Mouse (Mus musculus) 416B (cell line): ENCODE measurements around the gene Cfap161.

Experiments
- DNase-seq: peaks from one replicate; pipeline ENCODE4 v3.0.0; 2011; ENCODE audit warnings: low read depth

The Cfap161 gene

GRCm38 (mm10) chr7:83802007-83802406 lies 7.3 kb upstream of the Cfap161 start:
- DNase-seq = no peak

- no peak for DNase-seq
Measured at GRCm38 (mm10) chr7:83801483-83801875, 6.8 kb upstream of the Cfap161 start.

GRCm38 (mm10) chr7:83800561-83801482 lies 6.1 kb upstream of the Cfap161 start:
- no peak for DNase-seq

- no peak for DNase-seq
Measured at GRCm38 (mm10) chr7:83800071-83800470, 5.4 kb upstream of the Cfap161 start.

GRCm38 (mm10) chr7:83798004-83798403 lies 3.3 kb upstream of the Cfap161 start:
- DNase-seq = no peak

GRCm38 (mm10) chr7:83796177-83796576 lies 1.5 kb upstream of the Cfap161 start:
- no peak for DNase-seq

- DNase-seq = no peak
Measured at GRCm38 (mm10) chr7:83794006-83794683, 535 bp downstream of the Cfap161 start.

- DNase-seq = no peak
Measured at GRCm38 (mm10) chr7:83780881-83781280, 13.8 kb downstream of the Cfap161 start.

- DNase-seq = no peak
Measured at GRCm38 (mm10) chr7:83780026-83780425, 14.7 kb downstream of the Cfap161 start.

GRCm38 (mm10) chr7:83779028-83779427 lies 15.7 kb downstream of the Cfap161 start:
- no peak for DNase-seq

- DNase-seq = no peak
Measured at GRCm38 (mm10) chr7:83778516-83778915, 16.2 kb downstream of the Cfap161 start.

- DNase-seq = peak; percentile 42
Measured at GRCm38 (mm10) chr7:83774721-83775120, 20.0 kb downstream of the Cfap161 start.

GRCm38 (mm10) chr7:83763674-83764073 lies 31.0 kb downstream of the Cfap161 start:
- no peak for DNase-seq

- DNase-seq = no peak
Measured at GRCm38 (mm10) chr7:83762336-83762735, 32.3 kb downstream of the Cfap161 start.

- no peak for DNase-seq
Measured at GRCm38 (mm10) chr7:83751055-83751454, 43.6 kb downstream of the Cfap161 start.

GRCm38 (mm10) chr7:83748405-83748804 lies 46.3 kb downstream of the Cfap161 start:
- no peak for DNase-seq

- DNase-seq = no peak
Measured at GRCm38 (mm10) chr7:83746107-83746687, 48.5 kb downstream of the Cfap161 start.

GRCm38 (mm10) chr7:83745413-83746106 lies 49.1 kb downstream of the Cfap161 start, which contains the start of gene Il16:
Gene Il16 (minus strand): TSS chr7:83745726.
- DNase-seq = no peak

GRCm38 (mm10) chr7:83745065-83745412 lies 49.6 kb downstream of the Cfap161 start:
- no peak for DNase-seq

GRCm38 (mm10) chr7:83744250-83744649 lies 50.4 kb downstream of the Cfap161 start:
- no peak for DNase-seq

GRCm38 (mm10) chr7:83742690-83743089 lies 52.0 kb downstream of the Cfap161 start:
- DNase-seq = no peak

- no peak for DNase-seq
Measured at GRCm38 (mm10) chr7:83742026-83742425, 52.7 kb downstream of the Cfap161 start.
